Mouse (Mus musculus) gastrocnemius, adult 2 months (tissue): ENCODE data around the gene Gm14412. TPM values are rescaled to one million over a fixed set of nuclear protein-coding genes. Genes with fewer than 3 reads are reported as not detected.
"Not testable (repeated sequence)": the region's sequence is repeated elsewhere in the genome, so short reads cannot be mapped to it uniquely, and the experiment has no call there.

Experiments used
- DNase-seq: peaks from one replicate; pipeline ENCODE4 v3.0.0; 2022
- H3K27ac ChIP-seq: fragments of 200-600 bp; 2 replicates; pipeline ENCODE4 v1.8.1; 2022; ENCODE audit warnings: mild to moderate bottlenecking
- H3K4me3 ChIP-seq: fragments of 200-600 bp; 2 replicates; pipeline ENCODE4 v1.8.1; 2022; ENCODE audit warnings: mild to moderate bottlenecking, moderate library complexity
- CTCF ChIP-seq: fragments of 200-600 bp; IDR thresholded peaks from 2 replicates; pipeline ENCODE4 v1.8.1; 2022; ENCODE audit warnings: antibody characterized with exemption, mild to moderate bottlenecking, moderate library complexity
- intact Hi-C: fragments of 180-260 bp; cut with DNase I; formaldehyde crosslinking; loops from one replicate; pipeline ENCODE4 v1.15.1; 2025
- long read RNA-seq, 2 experiments: library from polyadenylated mRNA; stranded (forward); transcript quantifications; one replicate each; pipeline ENCODE4 v2.0.0; 2021
- total RNA-seq, 2 experiments: library from RNA; stranded (reverse); gene quantifications; 2 replicates each; pipeline ENCODE4 v1.2.3; 2021

Gene Gm14412
- 1 to 10 TPM; 1.3 to 1.6 TPM for total RNA-seq
- long read RNA-seq, experiment 1: 0 reads
- long read RNA-seq, experiment 2: 0 reads

DNA sequence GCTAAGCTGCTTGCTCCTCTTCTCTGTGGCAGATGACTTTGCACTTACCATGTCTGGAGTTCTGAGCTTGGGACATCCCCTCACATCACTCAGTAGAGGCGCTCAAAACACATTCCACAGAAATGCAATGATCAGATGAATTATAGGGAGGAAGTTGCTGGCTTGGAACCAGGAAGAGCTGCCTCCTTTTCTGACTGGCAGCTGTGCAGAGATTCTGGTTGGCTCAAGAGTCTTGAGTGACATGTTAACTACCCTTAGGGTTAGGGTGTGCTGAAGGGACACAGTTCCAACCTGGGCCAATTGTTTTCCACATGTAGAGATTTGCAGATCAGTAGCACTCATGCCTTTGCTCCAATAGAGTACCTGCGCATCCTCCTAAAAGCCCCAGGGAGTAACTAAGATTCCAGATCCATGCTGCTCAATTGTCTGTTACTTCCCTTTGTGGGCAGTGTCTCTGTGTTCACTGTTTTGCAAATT lies at the start of gene Gm14412:
Gene Gm14412, minus strand, starts transcription at position 51 of the 477 bp plus-strand sequence.
- DNase-seq, intact Hi-C loops, H3K4me3 ChIP-seq, H3K27ac ChIP-seq: not testable (repeated sequence)

DNA sequence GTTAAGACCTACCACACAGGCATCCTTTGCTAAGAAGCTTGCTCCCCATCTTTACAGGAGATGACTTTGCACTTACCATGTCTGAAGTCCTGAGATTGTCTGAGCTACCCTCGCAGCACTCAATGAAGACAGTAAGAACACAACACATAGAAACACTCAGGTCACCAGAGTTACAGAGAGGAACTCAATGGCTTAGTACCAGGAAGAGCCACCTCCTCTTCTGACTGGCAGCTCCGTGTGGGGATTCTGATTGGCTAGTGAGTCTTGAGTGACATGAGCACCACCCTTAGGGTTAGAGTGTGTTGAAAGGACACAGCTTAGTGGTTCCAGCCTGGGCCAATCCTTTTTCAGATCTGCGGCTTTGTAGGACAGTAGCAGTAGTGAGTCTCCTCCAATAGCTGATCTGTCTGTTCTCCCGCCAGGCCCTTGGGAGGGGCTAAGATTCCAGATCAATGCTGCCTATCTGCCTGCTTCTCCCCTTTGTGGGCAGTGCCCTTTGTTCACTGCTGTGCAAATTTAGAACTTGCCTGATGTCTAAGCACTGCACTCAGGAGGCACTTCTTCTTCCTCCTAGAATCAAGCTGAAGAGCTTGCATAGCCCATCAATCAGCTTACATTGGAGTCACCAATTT lies 5.7 kb upstream of the Gm14412 start:
- H3K27ac ChIP-seq, DNase-seq, H3K4me3 ChIP-seq, intact Hi-C loops: not testable (repeated sequence)

DNA sequence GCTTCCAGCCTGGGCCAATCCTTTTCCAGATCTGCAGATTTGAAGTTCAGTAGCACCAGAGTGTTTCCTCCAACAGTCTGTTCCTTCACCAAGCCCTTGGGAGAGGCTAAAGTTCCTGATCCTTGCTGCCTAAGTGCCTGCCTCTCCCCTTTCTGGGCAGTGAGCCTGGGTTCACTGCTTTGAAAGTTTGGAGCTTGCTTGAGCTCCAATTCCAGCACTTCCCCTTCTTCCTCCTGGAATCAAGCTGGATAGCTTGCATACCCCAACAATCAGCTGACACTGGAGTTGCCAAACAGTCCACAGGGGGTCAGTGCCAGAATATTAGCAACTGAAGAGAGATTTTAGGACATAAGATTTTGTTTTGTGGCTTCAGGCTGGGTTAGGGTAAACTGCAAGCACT lies 2.7 kb downstream of the Gm14412 start:
- DNase-seq: peak; percentile 48
- H3K4me3 ChIP-seq, H3K27ac ChIP-seq, intact Hi-C loops: not testable (repeated sequence)

DNA sequence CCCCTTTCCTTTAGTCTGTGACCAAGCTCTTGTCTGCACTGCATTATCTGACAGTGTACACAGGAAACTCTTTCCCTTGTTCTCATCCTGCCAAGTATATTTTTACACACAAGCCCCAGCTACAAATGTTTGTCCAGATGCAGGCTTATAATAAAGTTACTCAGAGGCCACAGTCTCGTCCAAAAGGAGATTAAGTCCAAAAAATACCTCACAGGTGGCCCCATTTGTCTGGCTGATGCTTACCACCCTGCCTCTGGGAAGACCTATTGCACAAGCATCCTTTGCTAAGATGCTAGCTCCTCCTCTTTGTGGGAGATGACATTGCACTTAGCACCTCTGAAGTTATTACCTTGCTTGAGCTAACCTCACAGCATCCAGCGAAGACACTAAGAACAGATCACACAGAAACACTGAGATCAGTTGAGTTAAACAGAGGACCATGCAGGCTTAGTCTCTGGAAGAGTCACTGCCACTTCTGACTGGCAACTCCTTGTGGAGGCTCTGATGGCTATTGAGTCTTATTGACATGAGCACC lies 3.3 kb downstream of the Gm14412 start:
- DNase-seq, H3K27ac ChIP-seq, intact Hi-C loops, H3K4me3 ChIP-seq: not testable (repeated sequence)

DNA sequence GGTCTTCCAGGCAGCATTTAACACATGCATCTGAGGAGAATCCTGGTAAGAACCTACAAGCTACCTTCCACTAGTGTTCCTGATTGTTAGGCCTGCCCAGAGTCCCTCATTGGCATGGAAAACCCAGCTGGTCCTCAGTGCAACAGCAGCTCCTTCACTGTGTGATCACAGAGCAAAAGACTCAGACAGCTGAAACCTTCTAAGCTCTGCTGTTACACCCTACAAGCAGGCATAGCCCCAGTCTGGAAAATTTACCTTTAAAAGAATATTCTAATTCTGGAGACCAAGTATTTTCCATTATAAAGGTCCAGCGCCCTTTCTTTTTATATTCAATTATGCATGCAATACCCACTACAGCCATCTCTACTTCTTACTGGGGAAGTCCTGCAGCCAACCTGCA lies 5.1 kb downstream of the Gm14412 start:
- H3K4me3 ChIP-seq: no peak overlapping the region

DNA sequence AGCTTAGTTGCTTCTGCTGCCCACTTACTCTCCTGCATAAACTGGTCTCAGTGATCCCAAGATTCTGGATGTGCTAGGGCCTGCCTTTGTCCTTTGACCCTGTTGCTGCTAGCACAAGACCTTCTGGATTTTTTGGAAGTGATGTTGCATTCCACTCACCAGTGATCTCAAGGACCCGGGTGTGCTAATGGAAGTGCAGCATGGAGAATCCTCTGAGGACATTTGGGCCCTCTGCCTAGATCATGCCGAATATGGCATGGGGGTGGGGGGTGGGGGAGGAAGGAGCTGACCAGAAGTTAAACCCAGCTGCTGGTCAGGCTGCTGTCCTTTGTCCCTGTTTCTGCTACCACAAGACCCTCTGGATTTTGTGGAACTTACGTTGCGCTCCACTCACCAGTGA lies 14.5 kb downstream of the Gm14412 start:
- DNase-seq, intact Hi-C loops, H3K4me3 ChIP-seq, H3K27ac ChIP-seq: not testable (repeated sequence)

More for the DNA sequence above, 5.1 kb downstream of the Gm14412 start:
- TF ChIP-seq CTCF: no peak
- H3K27ac ChIP-seq: no peak overlapping the region
- no peak for DNase-seq
- intact Hi-C loops: no loop called here

DNA sequence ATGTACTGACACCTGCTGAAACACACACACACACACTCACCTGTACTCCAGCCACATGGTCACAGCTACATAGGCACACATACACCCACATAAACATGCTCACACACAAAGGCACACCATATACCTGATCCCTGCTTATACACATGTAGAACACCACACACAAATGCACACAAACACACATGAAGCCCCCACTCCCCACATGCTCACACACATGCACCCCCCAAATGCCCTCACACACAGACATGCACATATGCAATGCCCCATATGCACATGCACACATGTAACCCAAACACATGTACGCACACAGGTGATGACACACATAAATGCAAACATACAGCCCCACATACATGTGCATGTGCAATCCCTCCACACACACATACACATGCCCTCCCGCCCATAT lies 19.1 kb downstream of the Gm14412 start:
- DNase-seq, H3K27ac ChIP-seq, H3K4me3 ChIP-seq, intact Hi-C loops: not testable (repeated sequence)

DNA sequence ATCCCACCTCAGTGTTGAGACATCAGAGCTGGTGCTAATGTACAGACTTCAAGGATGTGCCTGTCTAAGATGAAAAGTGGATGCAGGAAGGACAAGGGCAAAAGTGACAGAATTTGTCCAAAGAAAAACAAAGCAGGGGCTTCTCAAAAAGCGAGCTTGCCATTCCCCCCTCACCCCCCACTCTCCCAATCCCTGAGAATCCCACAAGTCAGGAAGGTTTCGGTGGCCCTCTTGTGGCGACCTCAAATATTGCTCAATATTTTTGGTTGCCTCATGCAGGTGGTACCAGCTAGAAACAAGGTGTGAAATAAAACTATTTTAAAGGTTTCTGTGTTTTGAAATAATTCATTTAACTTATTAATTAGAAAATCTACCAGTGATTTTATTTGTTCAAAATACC lies 40.4 kb downstream of the Gm14412 start:
- intact Hi-C loops, DNase-seq, H3K4me3 ChIP-seq, H3K27ac ChIP-seq: not testable (repeated sequence)

DNA sequence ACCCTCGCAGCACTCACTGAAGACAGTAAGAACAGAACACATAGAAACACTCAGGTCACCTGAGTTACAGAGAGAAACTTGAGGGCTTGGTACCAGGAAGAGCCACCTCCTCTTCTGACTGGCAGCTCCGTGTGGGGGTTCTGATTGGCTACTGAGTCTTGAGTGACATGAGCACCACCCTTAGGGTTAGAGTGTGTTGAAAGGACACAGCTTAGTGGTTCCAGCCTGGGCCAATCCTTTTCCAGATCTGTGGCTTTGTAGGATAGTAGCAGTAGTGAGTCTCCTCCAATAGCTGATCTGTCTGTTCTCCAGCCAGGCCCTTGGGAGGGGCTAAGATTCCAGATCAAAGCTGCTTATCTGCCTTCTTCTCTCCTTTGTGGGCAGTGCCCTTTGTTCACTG lies 46.4 kb downstream of the Gm14412 start:
- DNase-seq, intact Hi-C loops, H3K4me3 ChIP-seq, H3K27ac ChIP-seq: not testable (repeated sequence)

DNA sequence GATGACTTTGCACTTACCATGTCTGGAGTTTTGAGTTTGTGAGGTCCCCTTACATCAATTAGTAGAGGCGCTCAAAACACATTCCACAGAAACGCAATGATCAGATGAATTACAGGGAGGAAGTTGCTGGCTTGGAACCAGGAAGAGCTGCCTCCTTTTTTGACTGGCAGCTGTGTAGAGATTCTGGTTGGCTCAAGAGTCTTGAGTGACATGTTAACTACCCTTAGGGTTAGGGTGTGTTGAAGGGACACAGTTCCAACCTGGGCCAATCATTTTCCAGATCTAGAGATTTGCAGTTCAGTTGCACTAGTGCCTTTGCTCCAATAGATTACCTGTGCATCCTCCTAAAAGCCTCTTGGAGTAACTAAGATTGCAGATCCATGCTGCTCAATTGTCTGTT lies 51.9 kb downstream of the Gm14412 start:
- H3K4me3 ChIP-seq, intact Hi-C loops, H3K27ac ChIP-seq, DNase-seq: not testable (repeated sequence)

DNA sequence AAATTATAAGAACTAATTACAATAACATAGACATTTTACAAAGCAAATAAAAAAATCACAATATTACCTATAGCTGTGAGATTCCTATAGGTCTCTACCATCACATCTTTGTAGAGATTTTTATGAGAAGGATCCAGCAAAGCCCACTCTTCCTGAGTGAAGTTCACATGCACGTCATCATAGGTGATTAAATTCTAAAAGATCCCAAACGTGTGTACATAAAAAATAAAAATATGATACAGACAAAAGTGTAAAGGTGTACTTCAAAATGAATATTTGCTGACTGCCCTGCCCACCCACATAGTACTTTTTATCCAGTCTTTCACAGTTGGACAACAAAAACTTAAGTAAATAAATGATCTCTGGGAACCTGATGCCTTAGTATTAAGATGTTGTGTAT lies 57.2 kb downstream of the Gm14412 start, which contains the start of gene Gm14409:
Gene Gm14409, minus strand, starts transcription at position 101 of the 400 bp plus-strand sequence.
- DNase-seq, intact Hi-C loops, H3K27ac ChIP-seq, H3K4me3 ChIP-seq: not testable (repeated sequence)

Other genes starting within 250 kb of the Gm14412 start
- 1 to 10 TPM in 1 of 2 experiments, under 1 TPM in 1; 0.89 to 1.8 TPM for gene Gm14401, start 250.0 kb downstream of the Gm14412 start, total RNA-seq
- 10 to 100 TPM; 13.3 to 16.9 TPM for gene Gm14410, start 117.9 kb downstream of the Gm14412 start, total RNA-seq
- 1 to 10 TPM in 1 of 2 experiments, under 1 TPM in 1; 0.67 to 1.2 TPM for gene Gm14409, start 57.3 kb downstream of the Gm14412 start, total RNA-seq
- 10 to 100 TPM; 12.6 TPM for gene Gm14418, start 74.0 kb upstream of the Gm14412 start, total RNA-seq
- gene Zfp970, start 140.4 kb upstream of the Gm14412 start, total RNA-seq: 10 to 100 TPM; 44.8 to 49.3 TPM
- 10 to 100 TPM; 27.6 to 42.9 TPM for gene Gm14403, start 173.9 kb upstream of the Gm14412 start, total RNA-seq